Mouse (Mus musculus) C2C12 (cell line): ENCODE results near the gene Brsk2.

Experiments
- CEBPB ChIP-seq: IDR thresholded peaks from one replicate; pipeline ENCODE4 v1.6.1; 2011; ENCODE audit warnings: low read depth, mild to moderate bottlenecking, control low read depth, moderate library complexity
- CTCF ChIP-seq: IDR thresholded peaks from one replicate; pipeline ENCODE4 v1.5.1; 2011; ENCODE audit not compliant: control insufficient read depth, insufficient read depth, insufficient read length
- MAX ChIP-seq: IDR thresholded peaks from one replicate; pipeline ENCODE4 v1.6.1; 2011; ENCODE audit warnings: mild to moderate bottlenecking, control low read depth
- USF1 ChIP-seq: IDR thresholded peaks from one replicate; pipeline ENCODE4 v1.6.1; 2011; ENCODE audit warnings: low read depth, mild to moderate bottlenecking, control low read depth, moderate library complexity

GRCm38 (mm10) chr7:142035048-142035811, 85.7 kb downstream of the Brsk2 start:
- TF ChIP-seq CTCF (no peak), USF1 (no peak), MAX (no peak), CEBPB (no peak)
